9 mouse cellular contexts compared by ENCODE assay signal in the genomic region with DNA sequence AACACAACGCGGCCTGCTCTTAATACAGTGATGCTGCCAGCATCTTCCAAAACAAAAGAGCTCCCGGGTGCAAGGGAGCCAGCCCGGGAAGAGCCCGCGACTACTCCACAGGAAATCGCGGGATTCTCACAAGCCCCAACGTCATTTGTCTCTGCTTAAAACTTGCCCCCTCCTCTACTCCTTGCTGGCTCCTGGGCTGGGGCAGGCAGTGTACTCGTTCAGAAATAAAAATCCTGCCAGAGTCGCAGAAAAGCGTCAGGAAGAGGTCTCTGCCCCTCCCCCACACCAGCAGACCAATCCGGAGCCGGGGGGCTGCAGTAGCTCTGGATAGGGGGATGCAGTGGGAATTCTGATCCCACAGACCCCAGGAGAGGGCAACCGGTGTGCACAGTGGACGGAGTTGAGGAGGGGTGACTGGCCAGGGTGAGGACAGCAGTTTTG. TPM values are rescaled to one million over a fixed set of nuclear protein-coding genes. Genes with fewer than 3 reads are reported as not detected.
DNase-seq lines count a peak whose midpoint lies in the region; ATAC-seq lines count a peak whose summit lies in the region.
"Had no signal": no experiment of that assay in that cellular context is flagged by ENCODE, and none has a peak within 500 bp of the region (broad histone marks: within the 10 kb centered on the region; RNA-seq: fewer than 3 reads in every experiment).

No protein-coding gene starts in this region.

- no peak overlapping the region for H3K9ac ChIP-seq in heart, embryonic 15.5 days
- peak overlapping the region; percentile 76 for H3K9ac ChIP-seq in hindbrain, embryonic 13.5 days
- H3K9ac ChIP-seq in midbrain, embryonic 16.5 days (ENCODE audit: low read depth, low read length) = peak overlapping the region; percentile 55

- no peak for DNase-seq in heart, postnatal 4 days
- peak; percentile 15 for DNase-seq in ZHBTc4 (ENCODE audit: low read depth, low spot score)
- DNase-seq in adrenal gland, adult 8-10 months = no peak
- DNase-seq in layer of hippocampus, adult 8-10 months (ENCODE audit: low spot score in 2 of 2) = no peak
- no peak for DNase-seq in thymus, postnatal 25 days
- DNase-seq: cerebellum, postnatal 25 days had no signal

- ATAC-seq in heart, embryonic 15.5 days (replicated peaks; ENCODE audit: insufficient number of reproducible peaks, insufficient read depth, low FRiP score, low read depth) = no peak; the same call in 1 of the 2 replicates
- peak; percentile 59 for ATAC-seq in hindbrain, embryonic 13.5 days (ENCODE audit: low FRiP score)
- peak; percentile 33 for ATAC-seq in midbrain, embryonic 16.5 days

- no peaks in the 10 kb centered on the region for H3K9me3 ChIP-seq in heart, embryonic 15.5 days (replicated peaks)
- no peaks in the 10 kb centered on the region for H3K9me3 ChIP-seq in hindbrain, embryonic 13.5 days
- H3K9me3 ChIP-seq in midbrain, embryonic 16.5 days (replicated peaks; ENCODE audit: control insufficient read depth, low read length, poor library complexity, severe bottlenecking) = no peaks in the 10 kb centered on the region

- whole genome bisulfite sequencing in heart, embryonic 15.5 days = 3% methylated on average over 16 of the region's 16 CpGs
- under 1% methylated on average over 16 of the region's 16 CpGs for WGBS in hindbrain, embryonic 13.5 days
- WGBS in midbrain, embryonic 16.5 days = under 1% methylated on average over 16 of the region's 16 CpGs

- no peak overlapping the region for H3K27ac ChIP-seq in heart, embryonic 15.5 days
- H3K27ac ChIP-seq in hindbrain, embryonic 13.5 days = peak overlapping the region; percentile 55; the same call in 1 of the 2 replicates
- no peak overlapping the region for H3K27ac ChIP-seq in midbrain, embryonic 16.5 days (ENCODE audit: low read length)

- no peaks in the 10 kb centered on the region for H3K36me3 ChIP-seq in heart, embryonic 15.5 days
- H3K36me3 ChIP-seq in hindbrain, embryonic 13.5 days = no peaks in the 10 kb centered on the region
- no peaks in the 10 kb centered on the region for H3K36me3 ChIP-seq in midbrain, embryonic 16.5 days (ENCODE audit: control insufficient read depth, insufficient read depth, low read length)

- H3K27me3 ChIP-seq in heart, embryonic 15.5 days = peaks cover 57% of the 10 kb centered on the region
- H3K27me3 ChIP-seq in hindbrain, embryonic 13.5 days = peaks cover 6% of the 10 kb centered on the region; the same call in 1 of the 2 replicates
- H3K27me3 ChIP-seq in midbrain, embryonic 16.5 days (ENCODE audit: control insufficient read depth, insufficient read depth, low read depth, low read length) = no peaks in the 10 kb centered on the region

- peak overlapping the region; percentile 50 for H3K4me2 ChIP-seq in heart, embryonic 15.5 days
- peak overlapping the region; percentile 62 for H3K4me2 ChIP-seq in hindbrain, embryonic 13.5 days
- peak overlapping the region; percentile 66 for H3K4me2 ChIP-seq in midbrain, embryonic 16.5 days (ENCODE audit: low read length)

- peaks cover 9% of the 10 kb centered on the region for H3K4me1 ChIP-seq in heart, embryonic 15.5 days (replicated peaks)
- peaks cover 27% of the 10 kb centered on the region for H3K4me1 ChIP-seq in hindbrain, embryonic 13.5 days (replicated peaks)
- peaks cover 19% of the 10 kb centered on the region for H3K4me1 ChIP-seq in midbrain, embryonic 16.5 days (ENCODE audit: control insufficient read depth, insufficient read depth, low read length)

- H3K4me3 ChIP-seq in heart, embryonic 15.5 days = peak overlapping the region; percentile 24
- H3K4me3 ChIP-seq in hindbrain, embryonic 13.5 days = peak overlapping the region; percentile 39
- H3K4me3 ChIP-seq in midbrain, embryonic 16.5 days (ENCODE audit: low read depth, low read length) = peak overlapping the region; percentile 33

RNA-seq across cellular contexts. Expression of a gene that starts 50.2 kb away (rescaled TPM):
- 0.85 and 0.86 TPM in 2 replicates for polyA plus RNA-seq in heart, embryonic 15.5 days (2015; fragmentation: Nextera tagmentation; extraction: Ambion mirVana)
- 1 to 10 TPM in 1 of 2 experiments, under 1 TPM in 1; 0.74 to 1.6 TPM for total RNA-seq in heart, postnatal 4 days (2021)
- 4.3 and 5.1 TPM in 2 replicates for polyA plus RNA-seq in hindbrain, embryonic 13.5 days (2015; fragmentation: Nextera tagmentation; extraction: Ambion mirVana)
- 7.0 and 11.5 TPM in 2 replicates for polyA plus RNA-seq in midbrain, embryonic 16.5 days (2015; fragmentation: Nextera tagmentation; extraction: Ambion mirVana)
- total RNA-seq in adrenal gland, adult 8-10 months (2022) = under 1 TPM; 0.30 to 0.80 (median 0.60) TPM
- total RNA-seq in layer of hippocampus, adult 8-10 months (2022) = 100 to 1,000 TPM; 255 to 302 (median 277) TPM

Comparison
In these comparisons a context has a peak if more than half of its experiments do, and no peak if none do; other contexts are left out.
1. RNA of a gene that starts 50.2 kb away (total RNA-seq): 255 to 302 TPM in layer of hippocampus, adult 8-10 months; 0.74 to 1.6 TPM in heart, postnatal 4 days and 0.30 to 0.80 TPM in adrenal gland, adult 8-10 months; every median in the first group is over 10 times any median in the second.
2. Peak in every context shown above with its lines, with median percentiles within 50 percentile points of each other: H3K4me2 ChIP-seq and H3K4me3 ChIP-seq.